Mouse (Mus musculus) kidney, postnatal 0 days (tissue): ENCODE results near the gene Pced1a. TPM values are rescaled to one million over a fixed set of nuclear protein-coding genes. Genes with fewer than 3 reads are reported as not detected.
A peak's percentile ranks its signal among the peaks of the same experiment; 100 is the strongest.

Experiments
- ATAC-seq: fragments of 200-750 bp; cut with Nextera tagmentation; replicated peaks from 2 replicates; pipeline ENCODE4 v1.8.0; 2017; ENCODE audit warnings: low read depth, moderate number of reproducible peaks, moderate TSS enrichment, moderate library complexity; ENCODE audit not compliant: low FRiP score
- DNase-seq: peaks from one replicate; pipeline ENCODE4 v3.0.0-alpha.2; 2016; ENCODE audit warnings: low spot score
- H3K27ac ChIP-seq: fragments of 300-500 bp; sonication (generic); 2 replicates; pipeline ENCODE4 v1.5.1; 2014; ENCODE audit warnings: mild to moderate bottlenecking
- H3K27me3 ChIP-seq: fragments of 300-500 bp; sonication (generic); 2 replicates; pipeline ENCODE4 v1.6.1; 2014; ENCODE audit warnings: low read length, mixed read lengths; ENCODE audit not compliant: insufficient read depth
- H3K36me3 ChIP-seq: fragments of 300-500 bp; sonication (generic); 2 replicates; pipeline ENCODE4 v1.6.1; 2014; ENCODE audit warnings: low read length, mixed read lengths; ENCODE audit not compliant: insufficient read depth
- H3K4me1 ChIP-seq: fragments of 300-500 bp; sonication (generic); replicated peaks from 2 replicates; pipeline ENCODE4 v1.6.1; 2014; ENCODE audit warnings: antibody characterized with exemption, low read length, mixed read lengths; ENCODE audit not compliant: insufficient read depth
- H3K4me2 ChIP-seq: fragments of 300-500 bp; sonication (generic); 2 replicates; pipeline ENCODE4 v1.6.1; 2014; ENCODE audit warnings: mild to moderate bottlenecking, low read length, moderate library complexity, mixed read lengths
- H3K4me3 ChIP-seq: fragments of 300-500 bp; sonication (generic); replicated peaks from 2 replicates; pipeline ENCODE4 v1.5.1; 2014; ENCODE audit warnings: low read depth, low read length
- H3K9ac ChIP-seq: fragments of 300-500 bp; sonication (generic); 2 replicates; pipeline ENCODE4 v1.6.1; 2014; ENCODE audit warnings: low read depth, low read length
- H3K9me3 ChIP-seq: fragments of 300-500 bp; sonication (generic); replicated peaks from 2 replicates; pipeline ENCODE4 v1.6.1; 2016; ENCODE audit warnings: low read length, inconsistent platforms, mixed read lengths
- CTCF ChIP-seq: IDR thresholded peaks from 2 replicates; pipeline ENCODE4 v1.5.1; 2016; ENCODE audit warnings: antibody characterized with exemption, low read depth, mild to moderate bottlenecking, moderate library complexity
- WGBS: fragments of 180-500 bp; shearing (Covaris S2); extraction: QIAGEN DNeasy Blood & Tissue Kit; methylation state at CpG from one replicate; pipeline ENCODE4 v1.1.7; 2014; 5-methylcytosine and 5-hydroxymethylcytosine counted together
- polyA plus RNA-seq: library from polyadenylated mRNA; unstranded; fragments of >200 nt; fragmentation: Nextera tagmentation; extraction: Ambion mirVana; gene quantifications from 2 replicates; pipeline ENCODE4 v1.2.1, GENCODE M21; 2015

Gene Pced1a
- polyA plus RNA-seq, 1 experiment from 2014 or later = 12.1 TPM

DNA sequence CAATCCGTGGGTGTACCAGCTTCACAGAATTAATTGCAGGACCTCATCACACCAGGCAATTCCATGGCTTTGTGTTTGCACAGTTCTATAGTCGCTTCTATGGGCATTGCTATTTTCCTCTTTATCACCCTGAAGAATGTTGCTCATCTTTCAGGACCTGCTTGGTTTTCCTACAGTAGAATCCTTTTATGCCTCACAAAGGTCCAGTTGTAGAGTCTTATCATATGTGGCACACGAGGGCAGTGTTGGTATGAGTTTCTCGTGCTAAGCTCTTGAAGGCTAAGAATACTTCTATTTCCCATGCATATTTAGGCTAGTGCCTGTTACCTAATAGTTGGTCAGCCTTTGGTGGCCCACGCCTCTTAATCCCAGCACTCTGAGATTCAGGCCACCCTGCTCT, 611 bp upstream of the Pced1a start:
- no peaks in the 10 kb centered on the region for H3K9me3 ChIP-seq
- H3K4me2 ChIP-seq = peak overlapping the region; percentile 76
- no peak overlapping the region for H3K27ac ChIP-seq
- H3K27me3 ChIP-seq = no peaks in the 10 kb centered on the region
- H3K9ac ChIP-seq = peak overlapping the region; percentile 85
- ATAC-seq = no peak
- H3K4me3 ChIP-seq = peak overlapping the region; percentile 68
- H3K36me3 ChIP-seq = no peaks in the 10 kb centered on the region
- DNase-seq = peak; percentile 45
- peak; percentile 46; the same call in 1 of the 2 replicates for TF ChIP-seq CTCF
- 29% methylated on average over 5 of the region's 5 CpGs for WGBS
- peaks cover 11% of the 10 kb centered on the region for H3K4me1 ChIP-seq

- ATAC-seq (peak; percentile 65), DNase-seq (peak; percentile 84)
- TF ChIP-seq CTCF = no peak
- Histone ChIP-seq H3K4me1 (peaks cover 11% of the 10 kb centered on the region), H3K4me3 (peak overlapping the region; percentile 68), H3K4me2 (peak overlapping the region; percentile 76), H3K27ac (peak overlapping the region; percentile 89), H3K9me3 (no peaks in the 10 kb centered on the region), H3K36me3 (0 out of 2 replicates have a peak, but pooled peaks cover 4% of the 10 kb centered on the region), H3K9ac (peak overlapping the region; percentile 85), H3K27me3 (no peaks in the 10 kb centered on the region)
- WGBS = 11% methylated on average over 49 of the region's 49 CpGs
Observed at GRCm38 (mm10) chr2:130423397-130424125, 940 bp downstream of the Pced1a start.

GRCm38 (mm10) chr2:130421781-130422620, 2.5 kb downstream of the Pced1a start:
- Histone ChIP-seq H3K4me2 (no peak overlapping the region), H3K27ac (no peak overlapping the region), H3K9ac (no peak overlapping the region), H3K27me3 (no peaks in the 10 kb centered on the region), H3K9me3 (no peaks in the 10 kb centered on the region), H3K36me3 (0 out of 2 replicates have a peak, but pooled peaks cover 4% of the 10 kb centered on the region), H3K4me1 (peaks cover 11% of the 10 kb centered on the region), H3K4me3 (no peak overlapping the region)
- no peak for TF ChIP-seq CTCF
- DNase-seq (no peak), ATAC-seq (no peak)
- 96% methylated on average over 26 of the region's 26 CpGs for WGBS

GRCm38 (mm10) chr2:130414094-130414856, 10.2 kb downstream of the Pced1a start:
- DNase-seq = no peak

DNA sequence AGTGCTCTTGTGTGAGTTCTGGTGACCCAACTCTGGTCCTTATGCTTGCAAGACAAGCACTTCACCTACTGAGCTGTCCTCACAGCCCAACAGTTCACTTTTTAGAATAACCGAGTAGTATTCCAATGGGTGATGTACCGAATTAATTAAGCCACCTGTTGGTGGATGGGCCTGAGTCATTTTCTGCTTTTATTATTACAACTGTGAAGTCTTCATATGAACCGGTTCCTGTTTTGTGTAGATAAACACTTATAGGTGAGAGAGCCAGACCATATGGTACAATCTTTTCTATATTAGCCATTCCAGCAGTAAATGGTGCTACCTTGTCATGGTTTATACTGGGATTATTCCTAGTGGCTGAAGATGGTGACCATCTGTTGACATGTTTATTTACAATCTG, 11.7 kb downstream of the Pced1a start:
- TF ChIP-seq CTCF = no peak
- Histone ChIP-seq H3K9me3 (no peaks in the 10 kb centered on the region), H3K4me3 (no peak overlapping the region), H3K9ac (no peak overlapping the region), H3K4me1 (no peaks in the 10 kb centered on the region), H3K4me2 (no peak overlapping the region), H3K36me3 (no peaks in the 10 kb centered on the region), H3K27me3 (no peaks in the 10 kb centered on the region), H3K27ac (no peak overlapping the region)
- 83% methylated on average over 3 of the region's 3 CpGs for WGBS
- ATAC-seq = no peak
- DNase-seq = no peak

More at GRCm38 (mm10) chr2:130414094-130414856, 10.2 kb downstream of the Pced1a start:
- Histone ChIP-seq H3K27me3 (no peaks in the 10 kb centered on the region), H3K9ac (no peak overlapping the region), H3K27ac (no peak overlapping the region), H3K4me3 (no peak overlapping the region), H3K36me3 (0 out of 2 replicates have a peak, but pooled peaks cover 4% of the 10 kb centered on the region), H3K4me2 (no peak overlapping the region), H3K9me3 (no peaks in the 10 kb centered on the region), H3K4me1 (no peaks in the 10 kb centered on the region)
- ATAC-seq = no peak
- 72% methylated on average over 6 of the region's 6 CpGs for WGBS
- TF ChIP-seq CTCF = peak; percentile 51
